Mouse (Mus musculus) stomach, postnatal 0 days (tissue): ENCODE measurements at regions not wholly inside any gene's neighbourhood (a gene's known extent, or its start where the extent isn't known, plus 50 kb on each side); places are given as distances from the start of the nearest gene placed in this dataset.

Experiments used
- ATAC-seq: fragments of 200-750 bp; cut with Nextera tagmentation; 2 replicates; pipeline ENCODE4 v1.8.0; 2017; ENCODE audit not compliant: low FRiP score, low TSS enrichment
- DNase-seq: peaks from one replicate; pipeline ENCODE4 v3.0.0-alpha.2; 2016; ENCODE audit warnings: low spot score
- H3K27ac ChIP-seq: fragments of 300-500 bp; sonication (generic); replicated peaks from 2 replicates; pipeline ENCODE4 v1.5.1; 2014; ENCODE audit warnings: mild to moderate bottlenecking, control low read depth
- H3K27me3 ChIP-seq: fragments of 300-500 bp; sonication (generic); 2 replicates; pipeline ENCODE4 v1.6.1; 2014; ENCODE audit warnings: low read length; ENCODE audit not compliant: control insufficient read depth, insufficient read depth
- H3K36me3 ChIP-seq: fragments of 300-500 bp; sonication (generic); 2 replicates; pipeline ENCODE4 v1.6.1; 2014; ENCODE audit warnings: low read length, mixed read lengths; ENCODE audit not compliant: control insufficient read depth, insufficient read depth
- H3K4me1 ChIP-seq: fragments of 300-500 bp; sonication (generic); replicated peaks from 2 replicates; pipeline ENCODE4 v1.6.1; 2014; ENCODE audit warnings: antibody characterized with exemption; ENCODE audit not compliant: control insufficient read depth, insufficient read depth
- H3K4me2 ChIP-seq: fragments of 300-500 bp; sonication (generic); replicated peaks from 2 replicates; pipeline ENCODE4 v1.6.1; 2014; ENCODE audit warnings: low read depth, mild to moderate bottlenecking, control low read depth, moderate library complexity
- H3K4me3 ChIP-seq: fragments of 300-500 bp; sonication (generic); 2 replicates; pipeline ENCODE4 v1.5.1; 2014; ENCODE audit warnings: low read depth, low read length, control low read depth
- H3K9ac ChIP-seq: fragments of 300-500 bp; sonication (generic); 2 replicates; pipeline ENCODE4 v1.6.1; 2014; ENCODE audit warnings: mild to moderate bottlenecking, low read length, control low read depth, mixed read lengths
- H3K9me3 ChIP-seq: fragments of 300-500 bp; sonication (generic); 2 replicates; pipeline ENCODE4 v1.6.1; 2016; ENCODE audit warnings: low read length; ENCODE audit not compliant: control insufficient read depth
- CTCF ChIP-seq: IDR thresholded peaks from 2 replicates; pipeline ENCODE4 v1.5.1; 2016; ENCODE audit warnings: antibody characterized with exemption, low read depth, mild to moderate bottlenecking, moderate library complexity
- EP300 ChIP-seq: optimal IDR thresholded peaks from 2 replicates; pipeline ENCODE3; 2016; ENCODE audit warnings: antibody characterized with exemption
- WGBS: fragments of 180-500 bp; shearing (Covaris S2); extraction: QIAGEN DNeasy Blood & Tissue Kit; methylation state at CpG from one replicate; pipeline ENCODE4 v1.1.7; 2014; 5-methylcytosine and 5-hydroxymethylcytosine counted together

- no peak for DNase-seq
- Histone ChIP-seq H3K9ac (no peak overlapping the region), H3K36me3 (no peaks in the 10 kb centered on the region), H3K27me3 (no peaks in the 10 kb centered on the region), H3K4me1 (no peaks in the 10 kb centered on the region), H3K9me3 (no peaks in the 10 kb centered on the region), H3K4me3 (no peak overlapping the region), H3K27ac (no peak overlapping the region), H3K4me2 (no peak overlapping the region)
- no peak for TF ChIP-seq CTCF
- no peak for TF ChIP-seq EP300
- 82% methylated on average over 7 of the region's 7 CpGs for WGBS
- no peak for ATAC-seq
These were observed 691.8 kb upstream of the 3110018I06Rik start for GRCm38 (mm10) chr12:106796596-106796995.

GRCm38 (mm10) chr12:106819736-106820135 lies 668.7 kb upstream of the 3110018I06Rik start:
- H3K27ac ChIP-seq, result no peak overlapping the region
- no peaks in the 10 kb centered on the region for H3K36me3 ChIP-seq
- H3K4me2 ChIP-seq, result no peak overlapping the region
- ATAC-seq, result no peak
- DNase-seq, result no peak
- no peaks in the 10 kb centered on the region for H3K9me3 ChIP-seq
- WGBS, result 76% methylated on average over 6 of the region's 6 CpGs
- H3K9ac ChIP-seq, result no peak overlapping the region
- H3K4me1 ChIP-seq, result no peaks in the 10 kb centered on the region
- H3K27me3 ChIP-seq, result no peaks in the 10 kb centered on the region
- no peak overlapping the region for H3K4me3 ChIP-seq
- TF ChIP-seq EP300 (no peak), CTCF (no peak)

- no peak overlapping the region for H3K9ac ChIP-seq
- 78% methylated on average over 4 of the region's 4 CpGs for WGBS
- no peak overlapping the region for H3K4me2 ChIP-seq
- H3K4me3 ChIP-seq, result no peak overlapping the region
- no peaks in the 10 kb centered on the region for H3K36me3 ChIP-seq
- H3K4me1 ChIP-seq, result no peaks in the 10 kb centered on the region
- DNase-seq (no peak), ATAC-seq (no peak)
- TF ChIP-seq EP300, result no peak
- TF ChIP-seq CTCF, result no peak
- H3K27me3 ChIP-seq, result no peaks in the 10 kb centered on the region
- H3K27ac ChIP-seq, result no peak overlapping the region
- no peaks in the 10 kb centered on the region for H3K9me3 ChIP-seq
These were observed 666.1 kb upstream of the 3110018I06Rik start for GRCm38 (mm10) chr12:106822311-106822710.

GRCm38 (mm10) chr12:106828542-106828941 lies 659.9 kb upstream of the 3110018I06Rik start:
- WGBS, result 30% methylated on average over 3 of the region's 3 CpGs
- DNase-seq, result no peak
- no peak for TF ChIP-seq CTCF
- no peak for TF ChIP-seq EP300
- Histone ChIP-seq H3K9ac (no peak overlapping the region), H3K4me2 (no peak overlapping the region), H3K27me3 (no peaks in the 10 kb centered on the region), H3K9me3 (no peaks in the 10 kb centered on the region), H3K36me3 (no peaks in the 10 kb centered on the region), H3K27ac (no peak overlapping the region), H3K4me1 (no peaks in the 10 kb centered on the region), H3K4me3 (no peak overlapping the region)
- ATAC-seq, result no peak

GRCm38 (mm10) chr12:106829323-106829722 lies 659.1 kb upstream of the 3110018I06Rik start:
- WGBS, result 19% methylated on average over 9 of the region's 9 CpGs
- H3K27ac ChIP-seq, result no peak overlapping the region
- no peak overlapping the region for H3K4me2 ChIP-seq
- no peaks in the 10 kb centered on the region for H3K9me3 ChIP-seq
- TF ChIP-seq CTCF, result no peak
- no peak for TF ChIP-seq EP300
- ATAC-seq, result no peak
- H3K27me3 ChIP-seq, result no peaks in the 10 kb centered on the region
- H3K4me3 ChIP-seq, result no peak overlapping the region
- no peaks in the 10 kb centered on the region for H3K4me1 ChIP-seq
- H3K9ac ChIP-seq, result no peak overlapping the region
- no peaks in the 10 kb centered on the region for H3K36me3 ChIP-seq
- DNase-seq, result no peak

GRCm38 (mm10) chr12:106835241-106835640 lies 653.2 kb upstream of the 3110018I06Rik start:
- DNase-seq, result no peak
- 68% methylated on average over 3 of the region's 3 CpGs for WGBS

More at GRCm38 (mm10) chr12:106835241-106835640, 653.2 kb upstream of the 3110018I06Rik start:
- Histone ChIP-seq H3K4me2 (no peak overlapping the region), H3K9me3 (no peaks in the 10 kb centered on the region), H3K4me3 (no peak overlapping the region), H3K4me1 (no peaks in the 10 kb centered on the region), H3K27ac (no peak overlapping the region), H3K9ac (no peak overlapping the region), H3K27me3 (no peaks in the 10 kb centered on the region), H3K36me3 (no peaks in the 10 kb centered on the region)
- ATAC-seq, result no peak
- no peak for TF ChIP-seq EP300
- no peak for TF ChIP-seq CTCF
